Mouse (Mus musculus) kidney, embryonic 16.5 days (tissue): ENCODE data around the gene Tspan8. TPM values are rescaled to one million over a fixed set of nuclear protein-coding genes. Genes with fewer than 3 reads are reported as not detected.

Experiments used
- ATAC-seq: fragments of 200-750 bp; cut with Nextera tagmentation; 2 replicates; pipeline ENCODE4 v1.8.0; 2017; ENCODE audit warnings: moderate TSS enrichment; ENCODE audit not compliant: low FRiP score, low TSS enrichment
- H3K27ac ChIP-seq: fragments of 300-500 bp; sonication (generic); 2 replicates; pipeline ENCODE4 v1.5.1; 2014; ENCODE audit warnings: low read length
- H3K27me3 ChIP-seq: fragments of 300-500 bp; sonication (generic); 2 replicates; pipeline ENCODE4 v1.6.1; 2014; ENCODE audit warnings: low read length, control low read depth, mixed read lengths; ENCODE audit not compliant: insufficient read depth
- H3K36me3 ChIP-seq: fragments of 300-500 bp; sonication (generic); 2 replicates; pipeline ENCODE4 v1.6.1; 2014; ENCODE audit warnings: low read length, control low read depth, mixed read lengths; ENCODE audit not compliant: insufficient read depth
- H3K4me1 ChIP-seq: fragments of 300-500 bp; sonication (generic); 2 replicates; pipeline ENCODE4 v1.6.1; 2014; ENCODE audit warnings: low read length, control low read depth, mixed read lengths; ENCODE audit not compliant: insufficient read depth
- H3K4me2 ChIP-seq: fragments of 300-500 bp; sonication (generic); replicated peaks from 2 replicates; pipeline ENCODE4 v1.6.1; 2014; ENCODE audit warnings: low read depth, low read length
- H3K4me3 ChIP-seq: fragments of 300-500 bp; sonication (generic); 2 replicates; pipeline ENCODE4 v1.5.1; 2014; ENCODE audit warnings: mild to moderate bottlenecking, low read length
- H3K9ac ChIP-seq: fragments of 300-500 bp; sonication (generic); replicated peaks from 2 replicates; pipeline ENCODE4 v1.6.1; 2014; ENCODE audit warnings: low read length
- H3K9me3 ChIP-seq: fragments of 300-500 bp; sonication (generic); 2 replicates; pipeline ENCODE4 v1.6.1; 2016; ENCODE audit warnings: low read length, control low read depth
- WGBS: fragments of 180-500 bp; shearing (Covaris S2); extraction: QIAGEN DNeasy Blood & Tissue Kit; methylation state at CpG from one replicate; pipeline ENCODE4 v1.1.7; 2014; 5-methylcytosine and 5-hydroxymethylcytosine counted together
- polyA plus RNA-seq: library from polyadenylated mRNA; unstranded; fragments of >200 nt; fragmentation: Nextera tagmentation; extraction: Ambion mirVana; gene quantifications from 2 replicates; pipeline ENCODE4 v1.2.1, GENCODE M21; 2015

The Tspan8 gene
- polyA plus RNA-seq, result 45.7 TPM in 2 replicates

GRCm38 (mm10) chr10:115816511-115816910, at the start of gene Tspan8:
Tspan8 (plus strand) TSS chr10:115816832.
- H3K4me3 ChIP-seq, result peak within 1 kb of the TSS; percentile 17; the same call in 1 of the 2 replicates
- no peak for ATAC-seq
- WGBS, result 46% methylated on average over 6 of the region's 6 CpGs
- peak within 1 kb of the TSS; percentile 29; the same call in 1 of the 2 replicates for H3K4me2 ChIP-seq
- H3K27me3 ChIP-seq, result no peaks in the 10 kb centered on the region
- H3K9ac ChIP-seq, result no peak within 1 kb of the TSS
- H3K36me3 ChIP-seq, result no peaks in the 10 kb centered on the region
- peaks cover under 1% of the 10 kb centered on the region; the same call in 1 of the 2 replicates for H3K4me1 ChIP-seq
- H3K27ac ChIP-seq, result peak within 1 kb of the TSS; percentile 63
- no peaks in the 10 kb centered on the region for H3K9me3 ChIP-seq

- H3K4me2 ChIP-seq, result no peak overlapping the region
- H3K27ac ChIP-seq, result no peak overlapping the region
- no peaks in the 10 kb centered on the region for H3K27me3 ChIP-seq
- H3K36me3 ChIP-seq, result no peaks in the 10 kb centered on the region
- 93% methylated on average over 8 of the region's 8 CpGs for WGBS
- no peak overlapping the region for H3K4me3 ChIP-seq
- no peaks in the 10 kb centered on the region for H3K9me3 ChIP-seq
- no peak for ATAC-seq
- H3K9ac ChIP-seq, result no peak overlapping the region
- H3K4me1 ChIP-seq, result no peaks in the 10 kb centered on the region
These were observed 46.6 kb upstream of the Tspan8 start for GRCm38 (mm10) chr10:115770032-115770431.

- no peaks in the 10 kb centered on the region for H3K4me1 ChIP-seq
- H3K4me3 ChIP-seq, result no peak overlapping the region
- 51% methylated on average over 4 of the region's 4 CpGs for WGBS
- H3K4me2 ChIP-seq, result no peak overlapping the region
- no peaks in the 10 kb centered on the region for H3K9me3 ChIP-seq
- no peaks in the 10 kb centered on the region for H3K36me3 ChIP-seq
- peak; percentile 70; the same call in 1 of the 2 replicates for ATAC-seq
- no peak overlapping the region for H3K9ac ChIP-seq
- H3K27ac ChIP-seq, result no peak overlapping the region
- H3K27me3 ChIP-seq, result no peaks in the 10 kb centered on the region
These were observed 42.2 kb upstream of the Tspan8 start for GRCm38 (mm10) chr10:115774451-115774850.

GRCm38 (mm10) chr10:115775945-115776905, 40.4 kb upstream of the Tspan8 start:
- Histone ChIP-seq H3K4me2 (0 out of 2 replicates have a peak overlapping the region, but pooled peaks have one; percentile 10), H3K36me3 (no peaks in the 10 kb centered on the region), H3K27ac (no peak overlapping the region), H3K27me3 (no peaks in the 10 kb centered on the region), H3K9ac (no peak overlapping the region), H3K4me3 (no peak overlapping the region), H3K4me1 (no peaks in the 10 kb centered on the region), H3K9me3 (no peaks in the 10 kb centered on the region)
- 41% methylated on average over 17 of the region's 17 CpGs for WGBS
- ATAC-seq, result no peak

- ATAC-seq, result no peak
- H3K9ac ChIP-seq, result no peak overlapping the region
- WGBS, result 56% methylated on average over 5 of the region's 5 CpGs
- H3K36me3 ChIP-seq, result no peaks in the 10 kb centered on the region
- H3K4me3 ChIP-seq, result no peak overlapping the region
- H3K4me1 ChIP-seq, result no peaks in the 10 kb centered on the region
- no peak overlapping the region for H3K27ac ChIP-seq
- no peaks in the 10 kb centered on the region for H3K9me3 ChIP-seq
- H3K27me3 ChIP-seq, result no peaks in the 10 kb centered on the region
- H3K4me2 ChIP-seq, result no peak overlapping the region
These were observed 39.3 kb upstream of the Tspan8 start for GRCm38 (mm10) chr10:115777366-115777765.

- Histone ChIP-seq H3K4me3 (no peak overlapping the region), H3K27me3 (no peaks in the 10 kb centered on the region), H3K4me1 (no peaks in the 10 kb centered on the region), H3K36me3 (no peaks in the 10 kb centered on the region), H3K27ac (no peak overlapping the region), H3K4me2 (no peak overlapping the region), H3K9me3 (no peaks in the 10 kb centered on the region), H3K9ac (no peak overlapping the region)
- WGBS, result 55% methylated on average over 5 of the region's 5 CpGs
- ATAC-seq, result no peak
These were observed 38.0 kb upstream of the Tspan8 start for GRCm38 (mm10) chr10:115778624-115779023.

- peak; percentile 83 for ATAC-seq
- H3K36me3 ChIP-seq, result no peaks in the 10 kb centered on the region
- WGBS, result 68% methylated on average over 11 of the region's 11 CpGs
- H3K27ac ChIP-seq, result no peak overlapping the region
- H3K4me1 ChIP-seq, result no peaks in the 10 kb centered on the region
- H3K4me2 ChIP-seq, result no peak overlapping the region
- no peaks in the 10 kb centered on the region for H3K27me3 ChIP-seq
- H3K9ac ChIP-seq, result no peak overlapping the region
- no peaks in the 10 kb centered on the region for H3K9me3 ChIP-seq
- no peak overlapping the region for H3K4me3 ChIP-seq
These were observed 36.2 kb upstream of the Tspan8 start for GRCm38 (mm10) chr10:115780239-115781016.

GRCm38 (mm10) chr10:115783232-115783631, 33.4 kb upstream of the Tspan8 start:
- H3K4me1 ChIP-seq, result no peaks in the 10 kb centered on the region
- no peaks in the 10 kb centered on the region for H3K27me3 ChIP-seq
- H3K27ac ChIP-seq, result no peak overlapping the region
- 17% methylated on average over 2 of the region's 2 CpGs for WGBS
- no peak overlapping the region for H3K4me2 ChIP-seq
- ATAC-seq, result no peak
- H3K36me3 ChIP-seq, result no peaks in the 10 kb centered on the region
- H3K9me3 ChIP-seq, result no peaks in the 10 kb centered on the region
- H3K9ac ChIP-seq, result no peak overlapping the region
- H3K4me3 ChIP-seq, result no peak overlapping the region

GRCm38 (mm10) chr10:115790788-115791187, 25.8 kb upstream of the Tspan8 start:
- WGBS, result 76% methylated on average over 2 of the region's 2 CpGs

More at GRCm38 (mm10) chr10:115790788-115791187, 25.8 kb upstream of the Tspan8 start:
- Histone ChIP-seq H3K36me3 (no peaks in the 10 kb centered on the region), H3K9me3 (no peaks in the 10 kb centered on the region), H3K4me2 (no peak overlapping the region), H3K4me3 (no peak overlapping the region), H3K27ac (no peak overlapping the region), H3K9ac (no peak overlapping the region), H3K27me3 (no peaks in the 10 kb centered on the region), H3K4me1 (no peaks in the 10 kb centered on the region)
- ATAC-seq, result no peak
